Mouse (Mus musculus) CH12.LX (cell line): ENCODE measurements at regions not wholly inside any gene's neighbourhood (a gene's known extent, or its start where the extent isn't known, plus 50 kb on each side); places are given as distances from the start of the nearest gene placed in this dataset.

Experiments
- DNase-seq: peaks from one replicate; pipeline ENCODE4 v3.0.0-alpha.2; 2013; ENCODE audit errors: extremely low read depth
- H3K27ac ChIP-seq: 2 replicates; pipeline ENCODE4 v1.5.1; 2012; ENCODE audit warnings: low read depth, mild to moderate bottlenecking, control low read depth, moderate library complexity; ENCODE audit not compliant: insufficient read depth
- H3K27me3 ChIP-seq: replicated peaks from 2 replicates; pipeline ENCODE3; 2012; ENCODE audit warnings: inconsistent platforms
- H3K36me3 ChIP-seq, 2 experiments: replicated peaks in 1 of 2; 2 replicates each; pipeline versions ENCODE3 to v1.6.1; 2012; ENCODE audit warnings: inconsistent platforms in 1 of 2, low read length in 1 of 2, mild to moderate bottlenecking in 1 of 2, mixed read lengths in 1 of 2, moderate library complexity in 1 of 2; ENCODE audit not compliant: control insufficient read depth in 1 of 2, insufficient read depth in 1 of 2
- H3K4me1 ChIP-seq, 2 experiments: 2 replicates each; pipeline ENCODE4 v1.6.1; 2012; ENCODE audit warnings: inconsistent platforms in 1 of 2, moderate library complexity in 1 of 2; ENCODE audit not compliant: insufficient read depth in 2 of 2, control insufficient read depth in 1 of 2
- H3K4me2 ChIP-seq: 2 replicates; pipeline ENCODE4 v1.6.1; 2012; ENCODE audit warnings: low read depth, mild to moderate bottlenecking, control low read depth; ENCODE audit not compliant: poor library complexity, insufficient read depth, severe bottlenecking
- H3K4me3 ChIP-seq, 3 experiments: fragments of 150-350 bp in 1 of 3; sonication (generic) in 1 of 3; replicated peaks in 1 of 3; 2 replicates each; pipeline versions ENCODE3 to v1.5.1; 2011 to 2012; ENCODE audit warnings: low read depth in 2 of 3, low read length in 2 of 3, mild to moderate bottlenecking in 2 of 3, moderate library complexity in 2 of 3, control low read depth in 1 of 3, improper control_type of control experiment in 1 of 3, inconsistent platforms in 1 of 3, mixed read lengths in 1 of 3; ENCODE audit not compliant: poor library complexity in 1 of 3
- H3K79me2 ChIP-seq: replicated peaks from 2 replicates; pipeline ENCODE4 v1.6.1; 2012; ENCODE audit warnings: mild to moderate bottlenecking, moderate library complexity; ENCODE audit not compliant: control insufficient read depth, poor library complexity, insufficient read depth, severe bottlenecking; ENCODE audit errors: extremely low read depth
- H3K9ac ChIP-seq: 2 replicates; pipeline ENCODE4 v1.6.1; 2012; ENCODE audit warnings: low read depth, mild to moderate bottlenecking, control low read depth, moderate library complexity; ENCODE audit not compliant: insufficient read depth
- H3K9me3 ChIP-seq: replicated peaks from 2 replicates; pipeline ENCODE3; 2012; ENCODE audit warnings: low read length, inconsistent platforms, mixed read lengths
- BHLHE40 ChIP-seq: IDR thresholded peaks from 2 replicates; pipeline ENCODE4 v1.6.1; 2011; ENCODE audit warnings: mild to moderate bottlenecking, low read depth, low read length, improper control_type of control experiment
- ELF1 ChIP-seq: IDR thresholded peaks from 2 replicates; pipeline ENCODE4 v1.6.1; 2014; ENCODE audit warnings: low read depth, mild to moderate bottlenecking, inconsistent platforms, low read length, improper control_type of control experiment
- EP300 ChIP-seq: IDR thresholded peaks from 2 replicates; pipeline ENCODE4 v1.6.1; 2011; ENCODE audit warnings: low read length, improper control_type of control experiment
- JUND ChIP-seq: conservative IDR thresholded peaks from 2 replicates; pipeline ENCODE4 v1.6.1; 2011; ENCODE audit warnings: low read depth, low read length, improper control_type of control experiment
- KAT2A ChIP-seq: IDR thresholded peaks from 2 replicates; pipeline ENCODE4 v1.6.1; 2012; ENCODE audit warnings: low read length, improper control_type of control experiment, inconsistent platforms; ENCODE audit not compliant: insufficient replicate concordance
- MAFK ChIP-seq: IDR thresholded peaks from 2 replicates; pipeline ENCODE4 v1.6.1; 2011; ENCODE audit warnings: low read length, improper control_type of control experiment; ENCODE audit not compliant: insufficient replicate concordance
- MAX ChIP-seq: IDR thresholded peaks from 2 replicates; pipeline ENCODE4 v1.6.1; 2011; ENCODE audit warnings: low read length, improper control_type of control experiment
- MXI1 ChIP-seq: IDR thresholded peaks from 2 replicates; pipeline ENCODE4 v1.6.1; 2011; ENCODE audit warnings: mild to moderate bottlenecking, low read depth, low read length, improper control_type of control experiment
- MYC ChIP-seq: IDR thresholded peaks from 2 replicates; pipeline ENCODE4 v1.6.1; 2011; ENCODE audit warnings: low read depth, mild to moderate bottlenecking, improper control_type of control experiment, low read length
- NELFE ChIP-seq: IDR thresholded peaks from 2 replicates; pipeline ENCODE4 v1.6.1; 2011; ENCODE audit warnings: low read depth, low read length, improper control_type of control experiment
- NRF1 ChIP-seq: IDR thresholded peaks from 2 replicates; pipeline ENCODE4 v1.6.1; 2014; ENCODE audit warnings: low read depth, mild to moderate bottlenecking, inconsistent platforms, low read length, improper control_type of control experiment, moderate library complexity
- PAX5 ChIP-seq: IDR thresholded peaks from 2 replicates; pipeline ENCODE4 v1.6.1; 2012; ENCODE audit warnings: low read length, inconsistent platforms, mixed read lengths
- POLR2AphosphoS2 ChIP-seq: IDR thresholded peaks from 2 replicates; pipeline ENCODE4 v1.6.1; 2011; ENCODE audit warnings: low read depth, low read length, improper control_type of control experiment
- SIN3A ChIP-seq: IDR thresholded peaks from 2 replicates; pipeline ENCODE4 v1.6.1; 2012; ENCODE audit warnings: low read length, improper control_type of control experiment, inconsistent platforms
- SMC3 ChIP-seq: IDR thresholded peaks from 2 replicates; pipeline ENCODE4 v1.6.1; 2011; ENCODE audit warnings: low read depth, low read length, improper control_type of control experiment
- TBP ChIP-seq: conservative IDR thresholded peaks from 2 replicates; pipeline ENCODE4 v1.6.1; 2011; ENCODE audit warnings: low read depth, low read length, improper control_type of control experiment
- UBTF ChIP-seq: IDR thresholded peaks from 2 replicates; pipeline ENCODE4 v1.6.1; 2012; ENCODE audit warnings: low read depth, mild to moderate bottlenecking, inconsistent platforms, low read length, improper control_type of control experiment, moderate library complexity
- USF1 ChIP-seq: IDR thresholded peaks from 2 replicates; pipeline ENCODE4 v1.6.1; 2014; ENCODE audit warnings: low read depth, mild to moderate bottlenecking, inconsistent platforms, low read length, improper control_type of control experiment
- USF2 ChIP-seq: conservative IDR thresholded peaks from 2 replicates; pipeline ENCODE4 v1.6.1; 2011; ENCODE audit warnings: low read depth, low read length, improper control_type of control experiment
- ZMIZ1 ChIP-seq: IDR thresholded peaks from 2 replicates; pipeline ENCODE4 v1.6.1; 2012; ENCODE audit warnings: low read depth, mild to moderate bottlenecking, inconsistent platforms, low read length, improper control_type of control experiment
- dilution Hi-C: fragments of 300-500 bp; cut with MboI; formaldehyde crosslinking; loops from 2 replicates; pipeline ENCODE4 v1.14.3; 2020; ENCODE audit warnings: low sequenced_read_pairs; ENCODE audit not compliant: extremely low pct_unique_long_range_greater_than_20kb, extremely low pct_ligation_motif_present
- in situ Hi-C: fragments of 300-500 bp; cut with MboI; formaldehyde crosslinking; loops from 3 replicates; pipeline ENCODE4 v1.14.3; 2019; ENCODE audit warnings: low sequenced_read_pairs, low pct_ligation_motif_present, low pct_unique_long_range_greater_than_20kb, mixed read lengths

GRCm38 (mm10) chr12:54361762-54362161 lies 158.1 kb upstream of the Egln3 start:
- Histone ChIP-seq H3K27ac (no peak overlapping the region), H3K27me3 (no peaks in the 10 kb centered on the region), H3K36me3 (no peaks in the 10 kb centered on the region), H3K4me3 (no peak overlapping the region), H3K4me2 (no peak overlapping the region), H3K79me2 (no peaks in the 10 kb centered on the region), H3K9ac (no peak overlapping the region), H3K4me1 (no peaks in the 10 kb centered on the region), H3K9me3 (peaks cover 14% of the 10 kb centered on the region)
- TF ChIP-seq USF2 = no peak
- TF ChIP-seq NRF1 = no peak
- TF ChIP-seq SMC3 = no peak
- TF ChIP-seq ELF1 = no peak
- no peak for TF ChIP-seq TBP
- no peak for TF ChIP-seq UBTF
- no peak for TF ChIP-seq MXI1
- no peak for TF ChIP-seq EP300
- no peak for TF ChIP-seq KAT2A
- TF ChIP-seq POLR2AphosphoS2 = no peak
- no peak for TF ChIP-seq ZMIZ1
- TF ChIP-seq JUND = no peak
- TF ChIP-seq PAX5 = no peak
- no peak for TF ChIP-seq BHLHE40
- no peak for TF ChIP-seq MYC
- TF ChIP-seq SIN3A = no peak
- no peak for TF ChIP-seq USF1
- no peak for TF ChIP-seq MAX
- no peak for DNase-seq
- in situ Hi-C loops = no loop called here
- dilution Hi-C loops = no loop called here

- peaks cover 3 to 12% of the 10 kb centered on the region in 2 experiments; a peak in 3 of 4 replicates for H3K4me1 ChIP-seq
- no peak for TF ChIP-seq NRF1
- TF ChIP-seq NELFE = no peak
- TF ChIP-seq MAX = no peak
- no peak for TF ChIP-seq MAFK
- no peak for TF ChIP-seq USF1
- in situ Hi-C loops = loop anchor here (10.0 kb wide), 1 partner anchor 51 kb away; no protein-coding TSS in a partner anchor
- no peaks in the 10 kb centered on the region for H3K79me2 ChIP-seq
- H3K36me3 ChIP-seq = no peaks in the 10 kb centered on the region
- no peaks in the 10 kb centered on the region for H3K27me3 ChIP-seq
- dilution Hi-C loops = no loop called here
- H3K27ac ChIP-seq = no peak overlapping the region
- H3K9me3 ChIP-seq = peaks cover 2% of the 10 kb centered on the region
- H3K4me2 ChIP-seq = no peak overlapping the region
- H3K4me3 ChIP-seq = no peak overlapping the region
- no peak for DNase-seq
- H3K9ac ChIP-seq = no peak overlapping the region
These were observed 150.5 kb upstream of the Egln3 start for GRCm38 (mm10) chr12:54354187-54354586.
